Mouse (Mus musculus) Patski (cell line): ENCODE results near the gene Olfr1394. TPM values are rescaled to one million over a fixed set of nuclear protein-coding genes. Genes with fewer than 3 reads are reported as not detected.
"Not testable (repeated sequence)": the region's sequence is repeated elsewhere in the genome, so short reads cannot be mapped to it uniquely, and the experiment has no call there.

Experiments used
- ATAC-seq: fragments of 100-300 bp; one replicate; pipeline ENCODE4 v1.8.0; 2021
- CTCF ChIA-PET: fragments of 350-600 bp; sonication (Branson Sonifier 250); formaldehyde crosslinking; loops from one replicate; lab custom pipeline; 2022; ENCODE audit warnings: inconsistent platforms; lab: Charles Lee
- POLR2A ChIA-PET: fragments of 350-600 bp; sonication (Branson Sonifier 250); formaldehyde crosslinking; loops from one replicate; lab custom pipeline; 2022; ENCODE audit warnings: antibody characterized with exemption, inconsistent platforms; lab: Charles Lee
- DNase-seq: peaks from one replicate; pipeline ENCODE4 v3.0.0-alpha.2; 2011; ENCODE audit warnings: low read depth, low spot score
- H3K27me3 ChIP-seq: fragments of 371-371 bp; one replicate; pipeline ENCODE4 v1.5.1; 2021
- CTCF ChIP-seq: fragments of 100-300 bp; IDR thresholded peaks from one replicate; pipeline ENCODE4 v1.5.1; 2021
- in situ Hi-C: fragments of 300-500 bp; cut with MboI; formaldehyde crosslinking; loops from 3 replicates; pipeline ENCODE4 v1.11.1; 2018; ENCODE audit warnings: low pct_unique_long_range_greater_than_20kb, mixed read lengths
- polyA plus RNA-seq: library from polyadenylated mRNA; unstranded; gene quantifications from one replicate; pipeline ENCODE4 v1.2.3, GENCODE M21; 2021

The Olfr1394 gene
- polyA plus RNA-seq, 1 experiment from 2014 or later, result not detected

GRCm38 (mm10) chr11:49186955-49187488 is 32.8 kb downstream of the Olfr1394 start, which contains the start of gene Btnl9:
Btnl9 (minus strand) TSS chr11:49187159.
- no peak for DNase-seq
- POLR2A ChIA-PET, result no interaction called here
- CTCF ChIA-PET, result interaction anchor here (0.7 to 1.4 kb wide), 3 partner anchors 10 to 84 kb away, joined by 3 to 14 read pairs (median 4); no protein-coding TSS in a partner anchor
- TF ChIP-seq CTCF, result no peak
- peaks cover 7% of the 10 kb centered on the region for H3K27me3 ChIP-seq
- in situ Hi-C loops, result loop anchor here (25.0 kb wide), 1 partner anchor 350 kb away; the partner anchor contains the start of genes Olfr1381 and Olfr1382
- ATAC-seq, result no peak

DNA sequence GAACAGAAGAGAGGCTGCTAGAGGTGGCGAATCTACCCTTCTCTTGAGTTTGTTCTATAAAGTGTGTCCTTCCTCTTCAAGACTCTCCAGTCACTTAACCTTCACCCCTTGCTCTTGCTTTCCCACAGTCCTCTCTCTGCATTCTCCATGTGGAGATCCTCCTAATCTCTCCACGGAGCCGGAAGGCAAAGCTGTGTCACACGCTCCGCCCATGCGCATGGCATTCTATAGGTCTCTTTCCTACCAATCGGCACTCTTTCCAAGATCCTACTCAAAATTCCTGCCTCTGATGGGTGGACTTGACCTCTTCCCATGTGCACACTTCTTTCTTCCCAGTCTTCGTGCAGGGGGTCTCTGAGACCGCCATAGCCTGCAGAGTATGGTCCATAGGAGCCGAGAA is 33.5 kb downstream of the Olfr1394 start:
- ATAC-seq (no peak), DNase-seq (no peak)
- no peak for TF ChIP-seq CTCF
- POLR2A ChIA-PET, result no interaction called here
- peaks cover 7% of the 10 kb centered on the region for H3K27me3 ChIP-seq
- in situ Hi-C loops, result loop anchor here (25.0 kb wide), 1 partner anchor 350 kb away; the partner anchor contains the start of genes Olfr1381 and Olfr1382
- CTCF ChIA-PET, result interaction anchor here (1.3 to 1.4 kb wide), 2 partner anchors 9 to 84 kb away, joined by 4 to 14 read pairs; no protein-coding TSS in a partner anchor

DNA sequence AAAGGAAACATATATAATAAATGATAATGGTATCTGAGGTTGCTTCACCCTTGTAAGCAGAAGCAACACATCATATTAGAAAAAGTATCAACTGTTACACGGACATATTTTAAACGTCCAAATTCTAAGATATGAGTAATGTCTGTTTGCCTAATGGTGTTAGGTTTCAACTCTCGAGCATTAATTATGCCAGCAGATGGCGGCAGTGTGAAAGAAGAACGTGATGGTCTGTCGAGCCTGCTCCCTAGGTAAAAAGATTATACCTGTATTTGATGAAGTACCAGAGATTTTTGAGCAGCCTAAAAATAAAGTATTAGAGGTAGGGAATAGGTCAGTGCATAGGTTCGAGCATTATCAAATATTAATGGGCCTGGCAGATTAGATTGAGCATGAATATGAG is 35.6 kb downstream of the Olfr1394 start:
- in situ Hi-C loops, result loop anchor here (5.0 to 25.0 kb wide), 3 partner anchors 78 to 348 kb away; partner anchors contain the start of genes Olfr1381 and Olfr1382
- ATAC-seq (no peak), DNase-seq (no peak)
- ChIA-PET POLR2A (no interaction called here), CTCF (interaction anchor here (1.7 to 2.3 kb wide), 2 partner anchors 82 kb away, joined by 6 to 14 read pairs; no protein-coding TSS in a partner anchor)
- TF ChIP-seq CTCF, result peak; percentile 78
- H3K27me3 ChIP-seq, result no peaks in the 10 kb centered on the region

- POLR2A ChIA-PET, result interaction anchor here (0.6 kb wide), 1 partner anchor 12 kb away, joined by 3 read pairs; the partner anchor contains the start of gene Zfp62
- no peak for TF ChIP-seq CTCF
- DNase-seq (no peak), ATAC-seq (peak; percentile 92)
- CTCF ChIA-PET, result interaction anchor here (0.7 to 2.3 kb wide), 6 partner anchors 10 to 82 kb away, joined by 3 to 14 read pairs (median 4); partner anchors contain the start of gene Zfp62
- in situ Hi-C loops, result loop anchor here (5.0 to 25.0 kb wide), 3 partner anchors 76 to 346 kb away; partner anchors contain the start of genes Olfr1381 and Olfr1382
- H3K27me3 ChIP-seq, result no peaks in the 10 kb centered on the region
Measured at GRCm38 (mm10) chr11:49191083-49191482, 36.9 kb downstream of the Olfr1394 start.

GRCm38 (mm10) chr11:49194771-49195170 is 40.6 kb downstream of the Olfr1394 start:
- CTCF ChIA-PET, ATAC-seq, DNase-seq, H3K27me3 ChIP-seq, POLR2A ChIA-PET: not testable (repeated sequence)
- in situ Hi-C loops, result loop anchor here (5.0 to 25.0 kb wide), 3 partner anchors 73 to 343 kb away; partner anchors contain the start of genes Olfr1381 and Olfr1382

DNA sequence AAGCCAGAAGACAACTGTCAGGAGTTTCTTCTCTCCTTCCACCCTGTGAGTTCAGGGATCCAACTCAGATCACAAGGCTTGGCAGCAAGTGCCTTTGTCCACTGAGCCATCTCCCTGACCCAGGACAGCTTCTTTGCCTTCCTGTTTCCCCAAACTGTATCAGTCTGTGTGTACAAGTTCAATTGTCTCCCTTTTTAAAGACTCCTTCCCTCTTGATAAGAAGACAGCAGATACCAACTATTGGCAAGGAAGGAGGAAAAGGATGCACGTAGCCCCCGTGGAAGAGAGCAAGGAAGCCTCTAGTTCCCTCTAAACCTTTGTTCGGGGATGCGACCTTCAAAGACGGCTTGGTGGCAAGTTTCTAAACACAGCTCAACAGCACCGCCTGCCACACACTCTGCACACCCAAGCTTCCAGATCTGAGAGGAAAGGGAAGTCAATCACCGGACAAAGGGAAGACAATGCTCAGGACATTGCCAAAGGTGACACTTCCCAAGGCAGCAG is 41.7 kb downstream of the Olfr1394 start:
- ChIA-PET CTCF (interaction anchor here (1.5 to 2.2 kb wide), 2 partner anchors 9 to 75 kb away, joined by 4 to 11 read pairs; partner anchors contain the start of gene Btnl9), POLR2A (no interaction called here)
- ATAC-seq, result no peak
- no peak for TF ChIP-seq CTCF
- DNase-seq, result no peak
- H3K27me3 ChIP-seq, result no peaks in the 10 kb centered on the region
- in situ Hi-C loops, result loop anchor here (25.0 kb wide), 1 partner anchor 341 kb away; the partner anchor contains the start of genes Olfr1381 and Olfr1382

GRCm38 (mm10) chr11:49200666-49201065 is 46.5 kb downstream of the Olfr1394 start:
- no peaks in the 10 kb centered on the region for H3K27me3 ChIP-seq
- CTCF ChIA-PET, result interaction anchor here (0.9 to 2.3 kb wide), 2 partner anchors 67 to 71 kb away, joined by 5 to 10 read pairs; no protein-coding TSS in a partner anchor
- TF ChIP-seq CTCF, result no peak
- in situ Hi-C loops, result no loop called here
- POLR2A ChIA-PET, result no interaction called here
- ATAC-seq (no peak), DNase-seq (no peak)

- ChIA-PET CTCF (interaction anchor here (0.7 to 2.3 kb wide), 3 partner anchors 10 to 70 kb away, joined by 3 to 10 read pairs (median 5); no protein-coding TSS in a partner anchor), POLR2A (interaction anchor here (0.6 kb wide), 2 partner anchors 332 to 360 kb away, joined by 3 read pairs; no protein-coding TSS in a partner anchor)
- H3K27me3 ChIP-seq, result no peaks in the 10 kb centered on the region
- no peak for ATAC-seq
- in situ Hi-C loops, result no loop called here
- TF ChIP-seq CTCF, result no peak
- no peak for DNase-seq
Measured at GRCm38 (mm10) chr11:49201142-49201541, 47.0 kb downstream of the Olfr1394 start.

DNA sequence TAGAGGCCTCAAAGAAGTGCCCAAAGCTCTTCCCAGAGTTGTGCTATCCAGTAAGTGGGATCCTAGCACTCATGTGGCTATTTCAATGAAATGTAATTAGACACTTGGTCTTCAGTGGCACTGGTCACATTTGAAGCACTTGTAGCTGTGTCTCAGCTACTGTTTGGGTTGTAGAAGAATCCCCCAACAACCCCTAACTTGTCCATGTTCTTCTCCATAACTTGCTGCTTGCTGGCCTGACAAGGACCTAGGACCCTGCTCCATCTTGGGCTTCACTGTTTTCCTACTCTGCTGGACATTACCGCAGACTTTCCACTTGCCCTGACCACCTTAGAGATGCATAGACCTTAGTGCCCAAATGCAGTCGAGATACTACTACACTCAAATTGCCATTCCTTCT is 47.9 kb downstream of the Olfr1394 start:
- ATAC-seq (no peak), DNase-seq (no peak)
- in situ Hi-C loops, result no loop called here
- no peak for TF ChIP-seq CTCF
- no peaks in the 10 kb centered on the region for H3K27me3 ChIP-seq
- CTCF ChIA-PET, result interaction anchor here (1.1 to 2.3 kb wide), 3 partner anchors 11 to 69 kb away, joined by 3 to 10 read pairs (median 5); no protein-coding TSS in a partner anchor
- POLR2A ChIA-PET, result interaction anchor here (0.8 to 1.3 kb wide), 4 partner anchors 21 to 62 kb away, joined by 3 to 4 read pairs (median 4); no protein-coding TSS in a partner anchor

- ATAC-seq, result no peak
- DNase-seq, result no peak
- ChIA-PET POLR2A (interaction anchor here (0.6 to 1.3 kb wide), 10 partner anchors 11 to 119 kb away, joined by 3 to 6 read pairs (median 4); no protein-coding TSS in a partner anchor), CTCF (interaction anchor here (0.8 to 2.3 kb wide), 5 partner anchors 12 to 69 kb away, joined by 3 to 10 read pairs (median 3); no protein-coding TSS in a partner anchor)
- TF ChIP-seq CTCF, result no peak
- no peaks in the 10 kb centered on the region for H3K27me3 ChIP-seq
- in situ Hi-C loops, result no loop called here
Measured at GRCm38 (mm10) chr11:49202523-49203061, 48.4 kb downstream of the Olfr1394 start.
